Mouse (Mus musculus) lung, embryonic 14.5 days (tissue): ENCODE results near the gene Golph3. TPM values are rescaled to one million over a fixed set of nuclear protein-coding genes. Genes with fewer than 3 reads are reported as not detected.
A peak's percentile ranks its signal among the peaks of the same experiment; 100 is the strongest.

ENCODE experiments used
- ATAC-seq: fragments of 200-750 bp; cut with Nextera tagmentation; 2 replicates; pipeline ENCODE4 v1.8.0; 2017; ENCODE audit warnings: mild to moderate bottlenecking, moderate TSS enrichment, moderate library complexity; ENCODE audit not compliant: insufficient read depth
- DNase-seq: peaks from one replicate; pipeline ENCODE4 v3.0.0-alpha.2; 2015
- H3K27ac ChIP-seq: fragments of 300-500 bp; sonication (generic); 2 replicates; pipeline ENCODE4 v1.5.1; 2014; ENCODE audit warnings: low read depth, mild to moderate bottlenecking, moderate library complexity
- H3K27me3 ChIP-seq: fragments of 300-500 bp; sonication (generic); 2 replicates; pipeline ENCODE4 v1.6.1; 2014; ENCODE audit warnings: low read length, control low read depth; ENCODE audit not compliant: insufficient read depth
- H3K36me3 ChIP-seq: fragments of 300-500 bp; sonication (generic); 2 replicates; pipeline ENCODE4 v1.6.1; 2014; ENCODE audit warnings: control low read depth; ENCODE audit not compliant: insufficient read depth
- H3K4me1 ChIP-seq: fragments of 300-500 bp; sonication (generic); 2 replicates; pipeline ENCODE4 v1.6.1; 2014; ENCODE audit warnings: antibody characterized with exemption, control low read depth; ENCODE audit not compliant: insufficient read depth
- H3K4me2 ChIP-seq: fragments of 300-500 bp; sonication (generic); 2 replicates; pipeline ENCODE4 v1.6.1; 2014; ENCODE audit warnings: mild to moderate bottlenecking
- H3K4me3 ChIP-seq: fragments of 300-500 bp; sonication (generic); 2 replicates; pipeline ENCODE4 v1.5.1; 2014; ENCODE audit warnings: low read depth, low read length
- H3K9ac ChIP-seq: fragments of 300-500 bp; sonication (generic); 2 replicates; pipeline ENCODE4 v1.6.1; 2014
- H3K9me3 ChIP-seq: fragments of 300-500 bp; sonication (generic); 2 replicates; pipeline ENCODE4 v1.6.1; 2016; ENCODE audit warnings: low read depth, low read length, control low read depth
- CTCF ChIP-seq: IDR thresholded peaks from 2 replicates; pipeline ENCODE4 v1.5.1; 2016; ENCODE audit warnings: antibody characterized with exemption, low read depth
- WGBS: fragments of 180-500 bp; shearing (Covaris S2); extraction: QIAGEN DNeasy Blood & Tissue Kit; methylation state at CpG from one replicate; pipeline ENCODE4 v1.1.7; 2014; 5-methylcytosine and 5-hydroxymethylcytosine counted together
- polyA plus RNA-seq: library from polyadenylated mRNA; unstranded; fragments of >200 nt; fragmentation: Nextera tagmentation; extraction: Ambion mirVana; gene quantifications from 2 replicates; pipeline ENCODE4 v1.2.1, GENCODE M21; 2014

Golph3 gene
- polyA plus RNA-seq, 1 experiment from 2014 or later: 91.2 TPM

DNA sequence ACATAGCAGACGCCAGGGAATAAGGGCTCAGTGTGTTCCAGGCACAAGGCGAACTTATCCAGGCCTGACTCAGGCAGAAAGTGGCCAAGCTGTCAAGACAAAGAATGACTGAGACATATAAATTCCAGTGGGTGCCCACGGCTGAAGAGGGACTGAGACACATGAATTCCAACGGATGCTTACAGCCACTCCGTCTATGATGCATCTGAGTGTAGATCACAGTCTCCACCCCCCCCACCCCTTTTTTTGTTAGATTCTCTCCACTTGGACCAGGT, 35.8 kb upstream of the Golph3 start:
- TF ChIP-seq CTCF: no peak
- Histone ChIP-seq H3K4me3 (no peak overlapping the region), H3K9me3 (no peaks in the 10 kb centered on the region), H3K4me2 (no peak overlapping the region), H3K36me3 (no peaks in the 10 kb centered on the region), H3K4me1 (0 out of 2 replicates have a peak, but pooled peaks cover 3% of the 10 kb centered on the region), H3K27me3 (no peaks in the 10 kb centered on the region), H3K9ac (no peak overlapping the region), H3K27ac (no peak overlapping the region)
- WGBS: 47% methylated on average over 5 of the region's 5 CpGs
- no peak for ATAC-seq
- DNase-seq: no peak

DNA sequence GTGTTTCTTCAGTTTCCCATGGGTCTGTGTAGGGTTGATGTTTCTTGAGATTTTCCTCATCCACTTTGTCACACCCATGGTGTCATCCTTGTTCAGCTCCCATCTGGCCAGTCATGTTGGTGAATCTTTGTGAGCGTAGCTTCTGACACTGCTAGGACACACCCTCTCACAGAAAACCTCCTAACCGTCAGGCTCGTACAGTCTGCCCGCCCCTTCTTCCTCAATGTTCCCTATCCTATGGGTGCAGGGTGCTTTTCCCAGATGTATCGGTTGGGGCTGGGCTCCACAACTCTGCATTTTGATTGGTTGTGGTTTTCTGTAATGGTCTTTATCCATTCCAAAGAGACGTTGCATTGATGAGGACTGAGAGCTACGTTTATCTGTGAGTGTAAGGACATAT, 30.9 kb upstream of the Golph3 start:
- ATAC-seq: no peak
- no peaks in the 10 kb centered on the region for H3K9me3 ChIP-seq
- 76% methylated on average over 7 of the region's 7 CpGs for whole genome bisulfite sequencing

GRCm38 (mm10) chr15:12291757-12292156, 29.5 kb upstream of the Golph3 start:
- Histone ChIP-seq H3K27ac (no peak overlapping the region), H3K36me3 (no peaks in the 10 kb centered on the region), H3K4me3 (no peak overlapping the region), H3K9ac (no peak overlapping the region), H3K9me3 (no peaks in the 10 kb centered on the region), H3K27me3 (no peaks in the 10 kb centered on the region), H3K4me2 (no peak overlapping the region), H3K4me1 (no peaks in the 10 kb centered on the region)
- DNase-seq (no peak), ATAC-seq (no peak)
- 78% methylated on average over 2 of the region's 2 CpGs for WGBS
- TF ChIP-seq CTCF: no peak

More for the DNA sequence above, 30.9 kb upstream of the Golph3 start:
- no peak for DNase-seq
- Histone ChIP-seq H3K9ac (no peak overlapping the region), H3K4me2 (no peak overlapping the region), H3K27ac (no peak overlapping the region), H3K4me3 (no peak overlapping the region), H3K27me3 (no peaks in the 10 kb centered on the region), H3K36me3 (no peaks in the 10 kb centered on the region), H3K4me1 (0 out of 2 replicates have a peak, but pooled peaks cover under 1% of the 10 kb centered on the region)
- TF ChIP-seq CTCF: no peak

DNA sequence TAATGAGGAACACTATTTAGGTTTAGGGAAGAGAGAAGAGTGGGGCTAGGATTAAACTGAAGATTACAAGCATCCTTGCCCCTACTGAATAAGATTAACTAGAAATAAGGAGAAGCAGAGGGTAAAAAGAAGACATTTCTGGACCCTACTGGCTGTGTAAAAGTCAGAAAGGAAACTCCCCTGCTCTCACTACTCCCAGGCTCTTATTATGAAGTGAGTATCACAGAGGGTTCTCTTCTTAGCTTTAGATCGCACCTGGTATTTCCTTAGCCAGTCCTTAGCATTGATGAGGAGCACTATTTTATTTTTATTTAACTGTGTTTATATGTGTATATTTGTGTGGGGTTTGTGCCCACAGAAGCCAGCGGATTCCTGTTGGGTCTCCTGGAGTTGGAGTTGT, 25.0 kb upstream of the Golph3 start:
- H3K27me3 ChIP-seq: no peaks in the 10 kb centered on the region
- no peaks in the 10 kb centered on the region for H3K36me3 ChIP-seq
- H3K9ac ChIP-seq: no peak overlapping the region
- ATAC-seq: no peak
- H3K4me3 ChIP-seq: no peak overlapping the region
- no peaks in the 10 kb centered on the region for H3K4me1 ChIP-seq
- TF ChIP-seq CTCF: no peak
- no peak for DNase-seq
- WGBS: 56% methylated on average over 2 of the region's 2 CpGs
- H3K4me2 ChIP-seq: no peak overlapping the region
- no peaks in the 10 kb centered on the region for H3K9me3 ChIP-seq
- H3K27ac ChIP-seq: no peak overlapping the region

GRCm38 (mm10) chr15:12298231-12298737, 23.0 kb upstream of the Golph3 start:
- 82% methylated on average over 7 of the region's 7 CpGs for WGBS
- no peaks in the 10 kb centered on the region for H3K4me1 ChIP-seq
- H3K36me3 ChIP-seq: no peaks in the 10 kb centered on the region
- no peak overlapping the region for H3K4me3 ChIP-seq
- no peak for ATAC-seq
- no peaks in the 10 kb centered on the region for H3K9me3 ChIP-seq
- no peak for DNase-seq
- no peak overlapping the region for H3K9ac ChIP-seq
- H3K27me3 ChIP-seq: no peaks in the 10 kb centered on the region
- no peak overlapping the region for H3K27ac ChIP-seq
- no peak overlapping the region for H3K4me2 ChIP-seq
- TF ChIP-seq CTCF: no peak

DNA sequence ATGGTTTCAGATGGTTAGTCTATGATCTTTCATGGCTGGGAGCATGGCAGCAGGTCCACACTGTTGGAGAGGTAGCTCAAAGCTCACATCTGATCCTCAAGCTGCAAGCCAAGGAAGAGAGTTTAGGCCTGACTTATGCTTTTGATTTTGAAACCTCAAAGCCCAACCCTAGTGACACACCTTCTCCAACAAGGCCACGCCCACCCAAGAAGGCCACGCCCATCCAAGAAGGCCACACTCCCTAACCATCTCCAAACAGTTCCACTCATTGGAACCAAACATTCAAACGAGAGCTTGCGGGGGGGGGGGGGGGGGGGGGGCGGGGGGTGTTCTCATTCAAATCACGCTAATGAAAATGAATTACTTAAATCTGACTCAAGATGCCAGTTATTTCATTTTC, 19.5 kb upstream of the Golph3 start:
- no peak overlapping the region for H3K27ac ChIP-seq
- no peak overlapping the region for H3K9ac ChIP-seq
- TF ChIP-seq CTCF: no peak
- no peak overlapping the region for H3K4me3 ChIP-seq
- WGBS: 65% methylated on average over 5 of the region's 6 CpGs
- H3K27me3 ChIP-seq: no peaks in the 10 kb centered on the region
- no peaks in the 10 kb centered on the region for H3K9me3 ChIP-seq
- no peak for ATAC-seq
- no peak for DNase-seq
- no peaks in the 10 kb centered on the region for H3K36me3 ChIP-seq
- H3K4me1 ChIP-seq: peaks cover 4% of the 10 kb centered on the region; the same call in 1 of the 2 replicates
- no peak overlapping the region for H3K4me2 ChIP-seq

- Histone ChIP-seq H3K27ac (no peak overlapping the region), H3K36me3 (no peaks in the 10 kb centered on the region), H3K9me3 (no peaks in the 10 kb centered on the region), H3K4me2 (0 out of 2 replicates have a peak overlapping the region, but pooled peaks have one; percentile 5), H3K9ac (no peak overlapping the region), H3K4me1 (peaks cover 4% of the 10 kb centered on the region; the same call in 1 of the 2 replicates), H3K27me3 (no peaks in the 10 kb centered on the region), H3K4me3 (no peak overlapping the region)
- peak; percentile 24; the same call in 1 of the 2 replicates for ATAC-seq
- no peak for DNase-seq
- no peak for TF ChIP-seq CTCF
- WGBS: 37% methylated on average over 8 of the region's 8 CpGs
Observed at GRCm38 (mm10) chr15:12306188-12307071, 14.8 kb upstream of the Golph3 start.
